Mouse (Mus musculus) c-Kit-positive CD71-positive TER-119-negative erythroid progenitor cells, embryonic 14.5 days (primary cell): ENCODE results near the gene Setd1b.

Experiments used
- DNase-seq: peaks from one replicate; pipeline ENCODE4 v3.0.0-alpha.2; 2013; ENCODE audit warnings: low read depth

Gene Setd1b

DNA sequence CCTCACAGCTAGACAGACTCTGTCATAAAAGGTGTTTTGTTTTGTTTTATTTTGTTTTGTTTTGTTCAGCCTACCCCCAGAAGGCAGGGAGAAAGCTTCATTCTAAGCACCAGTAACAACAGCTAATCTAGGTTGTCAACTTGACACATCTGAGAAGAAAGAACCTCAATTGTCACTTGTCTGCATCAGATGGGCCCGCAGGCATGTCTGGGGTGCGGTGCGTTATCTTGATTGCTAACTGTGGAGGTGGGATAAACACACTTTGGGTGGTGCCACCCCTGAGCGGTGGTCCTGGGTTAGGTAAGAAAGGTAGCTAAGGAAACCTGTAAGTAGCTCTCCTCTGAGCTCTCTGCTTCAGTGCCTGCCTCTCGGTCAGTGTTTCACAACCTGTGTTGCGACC, 15.0 kb upstream of the Setd1b start:
- no peak for DNase-seq

DNA sequence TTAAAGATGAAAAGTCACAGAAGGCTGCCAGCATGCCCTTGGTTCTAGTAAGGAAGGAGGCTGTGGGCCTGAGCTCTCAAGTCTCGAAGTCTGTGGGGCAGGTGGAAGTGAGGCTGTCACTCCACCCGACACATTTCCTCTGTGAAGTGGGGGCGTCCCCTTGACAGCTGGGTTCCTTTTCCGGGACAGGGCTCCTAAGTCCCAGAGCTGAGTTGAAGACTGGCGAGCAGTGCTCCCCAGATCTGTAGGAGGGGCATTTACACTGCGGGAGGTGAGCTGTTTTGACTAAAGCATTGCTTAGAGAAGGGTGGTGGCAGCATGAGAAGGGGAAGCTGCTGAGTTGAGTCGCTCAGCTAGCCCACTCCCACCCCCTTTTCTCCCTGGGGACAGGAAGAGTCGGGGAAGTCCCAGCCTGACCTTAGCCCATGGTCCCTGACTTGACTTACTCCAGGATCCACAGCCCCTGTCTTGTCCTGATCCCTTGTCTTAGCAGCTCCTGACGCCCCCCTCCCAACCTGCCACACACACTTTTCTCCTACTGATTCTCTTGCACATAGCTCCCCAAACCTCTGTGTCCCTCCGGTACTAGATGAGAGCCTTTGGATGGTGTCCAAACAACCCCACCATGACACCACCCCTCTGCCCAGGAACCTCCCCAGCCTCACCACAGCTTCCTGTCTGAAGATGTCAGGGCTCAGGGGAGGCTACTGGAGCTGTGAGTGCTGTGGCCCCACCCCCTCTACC, 13.4 kb upstream of the Setd1b start:
- DNase-seq = no peak

DNA sequence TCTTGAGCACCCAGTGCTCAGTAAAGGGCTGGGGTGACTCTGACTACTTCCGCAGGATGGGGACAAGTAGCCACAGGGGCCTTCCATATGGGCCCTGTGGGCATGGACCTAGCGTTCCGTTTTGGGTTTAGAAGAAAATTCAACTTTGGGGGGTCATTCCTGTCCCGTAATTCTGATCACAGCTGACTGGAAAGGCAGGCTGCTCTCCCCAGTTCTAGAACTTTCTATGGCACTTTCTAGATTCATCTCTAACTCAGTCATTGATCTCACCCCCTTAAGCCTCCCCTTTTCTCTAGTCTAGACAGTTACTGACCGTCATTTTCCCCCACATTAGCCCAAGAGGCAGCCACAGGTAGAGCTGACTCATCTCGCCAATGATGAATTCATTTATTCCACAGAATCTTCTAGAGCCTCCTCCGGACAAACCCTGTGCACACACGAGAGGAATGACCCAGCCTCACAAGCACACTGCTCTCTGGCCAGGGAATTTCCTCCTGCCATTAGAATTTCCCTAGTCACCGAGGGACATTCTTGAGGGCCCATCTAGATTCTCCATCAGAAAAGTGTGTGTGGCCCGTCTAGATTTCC, 12.7 kb upstream of the Setd1b start:
- no peak for DNase-seq

DNA sequence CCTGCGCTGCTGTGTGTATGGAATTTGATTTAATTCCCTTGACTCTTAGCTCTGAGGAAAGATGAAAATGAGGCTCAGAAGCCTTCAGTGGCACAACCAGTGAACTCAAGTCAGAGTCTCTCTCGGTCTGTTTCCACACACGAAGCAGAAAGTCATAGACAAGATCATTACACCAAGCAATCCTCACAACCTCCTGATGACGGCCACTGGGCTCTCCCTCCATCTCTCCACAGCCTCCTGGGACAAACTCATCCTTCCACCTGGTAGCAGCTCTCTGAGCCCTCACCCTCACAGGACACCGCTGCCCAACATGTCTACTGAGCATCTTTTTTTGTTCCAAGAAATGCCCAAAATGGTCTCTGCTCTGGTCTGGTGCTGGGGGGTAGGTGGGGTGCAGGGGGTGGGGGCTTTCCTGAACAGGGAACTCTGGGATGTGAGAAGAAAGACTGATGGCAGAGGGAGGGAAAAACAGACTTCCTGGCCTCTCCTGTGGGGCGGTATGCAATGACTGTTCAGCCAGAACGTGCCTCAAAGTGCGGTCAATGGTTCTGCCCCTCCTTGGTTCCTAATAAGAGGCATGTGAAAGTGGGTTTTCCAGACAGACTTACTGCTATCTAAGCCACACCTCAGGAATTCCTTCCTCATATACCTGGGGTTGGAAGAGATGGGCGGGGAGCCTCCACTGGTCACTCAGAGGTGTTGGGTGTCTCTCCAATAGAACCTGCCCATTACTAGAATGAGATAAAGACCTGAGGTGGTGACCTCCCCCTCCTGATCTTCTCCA, 11.8 kb upstream of the Setd1b start:
- no peak for DNase-seq

DNA sequence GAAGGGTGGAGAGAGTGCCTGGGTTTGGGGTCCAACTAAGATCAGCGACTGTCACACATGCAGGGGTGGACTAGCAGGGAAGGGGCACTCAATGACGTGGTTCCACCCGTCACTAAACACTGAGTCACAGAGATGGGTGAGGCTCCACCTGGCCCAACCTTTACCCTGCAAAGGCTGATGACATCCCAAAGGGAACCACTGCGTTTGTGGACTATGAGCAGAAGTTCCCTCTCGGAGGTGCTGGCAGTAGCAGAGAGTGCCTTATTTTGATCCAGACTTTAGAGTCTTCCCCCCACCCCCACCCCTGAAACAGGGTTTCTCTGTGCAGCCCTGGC, 11.2 kb upstream of the Setd1b start:
- no peak for DNase-seq

DNA sequence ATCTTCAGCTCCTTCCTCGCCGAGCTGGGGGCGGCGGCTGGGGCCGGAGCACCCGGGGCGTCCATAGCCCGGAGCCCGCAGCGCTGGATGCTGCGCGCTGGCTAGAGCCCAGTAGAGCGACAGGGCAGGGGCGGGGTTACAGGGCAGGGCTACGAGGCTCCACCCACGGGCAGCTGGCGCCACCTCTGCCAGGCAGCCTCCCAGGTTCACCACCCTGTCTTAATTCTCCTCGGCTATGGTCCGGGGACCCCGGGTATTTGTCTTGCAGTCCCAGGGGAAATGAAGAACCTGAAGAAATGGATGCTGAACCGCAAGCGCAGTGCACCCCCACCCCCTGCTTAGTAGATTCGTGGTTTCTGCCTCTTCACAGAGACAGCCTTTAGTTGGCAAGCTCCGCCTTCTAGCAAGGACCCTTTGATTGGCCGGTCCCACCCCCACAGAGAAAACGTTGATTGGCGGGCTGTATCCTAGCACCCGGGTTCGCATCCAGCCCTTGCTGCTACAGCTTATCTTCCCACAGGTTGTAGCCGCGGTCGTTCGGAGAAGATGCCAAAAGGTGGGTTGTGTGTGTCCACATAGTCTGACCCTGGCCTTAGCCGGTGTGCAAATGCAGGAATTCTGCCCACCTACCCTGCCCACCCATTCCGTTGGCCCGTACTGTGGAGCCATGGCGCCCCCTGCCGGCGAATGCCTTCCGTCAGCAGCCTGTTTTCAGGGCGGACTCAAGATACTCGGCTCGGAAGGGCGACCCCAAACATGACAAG, 9.5 kb upstream of the Setd1b start, which contains the start of gene Rhof:
Gene Rhof, minus strand, starts transcription at position 385 of the 764 bp plus-strand sequence.
- peak; percentile 79 for DNase-seq

DNA sequence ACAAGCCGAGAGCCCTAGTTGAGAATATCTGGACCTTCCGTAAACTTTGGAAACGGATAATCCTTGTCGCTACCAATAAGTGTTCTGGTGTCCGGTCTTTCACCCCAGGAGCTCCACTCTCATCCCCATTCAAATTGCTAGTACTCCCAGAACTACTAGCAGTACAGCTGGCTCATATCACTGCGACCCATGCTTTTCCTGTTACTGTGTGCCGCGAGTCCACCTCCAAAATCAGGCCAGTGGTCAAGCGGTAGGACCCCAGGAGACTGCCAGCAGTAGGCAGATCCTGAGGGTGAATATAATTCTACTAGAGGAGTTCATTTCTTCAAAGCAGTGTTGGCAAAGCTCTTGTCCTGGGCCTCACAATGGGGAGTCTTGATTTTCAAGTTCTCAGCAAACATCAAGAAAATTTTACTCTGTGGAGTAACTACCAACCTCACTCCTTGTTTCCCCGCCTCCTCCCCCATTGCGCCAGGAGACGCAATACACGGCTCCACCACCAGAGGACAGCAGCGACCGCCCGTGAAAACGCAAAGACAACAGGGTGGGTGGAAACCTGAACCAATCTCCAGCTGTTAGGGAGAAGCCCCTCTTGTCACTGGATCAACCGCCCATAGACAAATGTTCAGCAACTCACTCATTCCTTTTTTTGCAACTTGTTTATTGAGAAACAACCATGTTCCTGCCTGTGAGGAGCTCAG, 8.8 kb upstream of the Setd1b start:
- peak; percentile 84 for DNase-seq

DNA sequence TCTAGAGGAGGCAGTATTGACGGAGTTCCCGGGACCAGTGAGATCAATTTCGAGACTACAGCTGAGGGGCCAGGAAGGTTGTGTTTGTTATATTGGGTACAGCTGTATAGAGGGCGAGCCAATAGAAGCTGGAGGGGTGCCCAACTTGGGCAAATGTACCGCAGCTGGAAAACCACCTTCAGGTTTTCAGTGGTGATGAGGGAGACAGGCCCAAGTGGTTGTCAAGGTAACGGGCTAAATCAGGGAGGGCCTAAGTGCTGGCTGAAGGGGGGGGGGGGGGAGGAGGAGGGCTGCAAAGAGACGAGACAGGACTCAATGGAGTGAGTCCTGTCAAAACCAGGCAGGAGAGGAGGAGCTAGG, 8.2 kb upstream of the Setd1b start:
- DNase-seq = no peak

DNA sequence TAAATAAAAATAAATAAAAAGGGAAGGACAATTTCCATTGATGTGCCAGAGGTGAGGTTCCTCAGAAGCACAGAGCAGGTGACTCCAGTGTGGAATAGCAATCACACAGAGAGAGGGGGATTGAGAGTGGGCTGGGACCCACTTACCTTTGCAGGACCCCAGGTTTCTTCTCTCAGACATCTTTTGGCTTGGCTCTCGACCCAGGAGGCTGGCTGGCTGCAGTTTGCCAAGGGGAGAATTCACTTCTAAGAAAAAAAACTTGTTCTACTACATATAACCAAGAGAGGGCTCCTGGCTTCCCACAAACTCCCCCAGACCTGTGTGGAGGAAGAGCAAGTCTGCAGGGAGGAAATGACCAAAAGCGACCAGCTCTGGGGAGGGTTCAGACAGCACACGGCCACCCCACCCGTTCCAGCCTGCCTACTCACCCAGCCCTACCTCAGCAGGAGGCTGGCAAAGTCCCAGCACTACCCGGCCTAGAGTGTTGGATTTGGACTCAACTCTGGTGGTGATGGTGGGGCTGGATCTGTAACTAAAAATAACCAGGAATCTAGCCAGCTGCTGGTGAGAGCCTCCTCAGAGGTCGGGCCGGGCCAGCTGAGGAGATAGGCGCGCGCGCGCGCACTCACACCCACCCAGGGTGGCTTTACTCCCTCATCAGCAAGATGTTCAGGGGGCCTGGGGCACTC, 7.7 kb upstream of the Setd1b start:
- DNase-seq = no peak

DNA sequence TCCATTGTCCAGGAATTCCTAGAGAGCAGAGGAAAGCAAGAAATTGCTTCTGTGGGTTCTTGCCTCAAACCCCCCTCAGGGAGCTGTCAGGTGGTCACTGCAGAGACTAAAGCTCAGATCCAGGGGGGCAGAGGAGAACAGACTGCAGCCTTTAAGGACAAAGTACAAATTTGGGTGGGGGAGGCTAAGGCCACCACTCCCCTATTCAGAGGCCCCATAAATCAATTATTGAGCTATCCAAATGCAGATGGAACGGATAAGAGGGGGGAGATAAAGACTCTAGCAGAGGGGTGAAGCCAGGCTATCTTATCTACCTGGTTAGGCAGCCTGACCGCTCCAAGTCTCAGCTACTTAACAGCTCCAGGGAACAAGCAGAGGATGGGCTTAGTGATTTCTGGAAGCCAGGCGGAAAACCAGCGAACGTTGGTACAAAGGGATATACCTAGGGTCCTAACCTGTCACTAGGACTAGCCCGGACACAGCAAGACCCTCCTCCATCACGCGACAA, 7.1 kb upstream of the Setd1b start:
- DNase-seq = no peak

DNA sequence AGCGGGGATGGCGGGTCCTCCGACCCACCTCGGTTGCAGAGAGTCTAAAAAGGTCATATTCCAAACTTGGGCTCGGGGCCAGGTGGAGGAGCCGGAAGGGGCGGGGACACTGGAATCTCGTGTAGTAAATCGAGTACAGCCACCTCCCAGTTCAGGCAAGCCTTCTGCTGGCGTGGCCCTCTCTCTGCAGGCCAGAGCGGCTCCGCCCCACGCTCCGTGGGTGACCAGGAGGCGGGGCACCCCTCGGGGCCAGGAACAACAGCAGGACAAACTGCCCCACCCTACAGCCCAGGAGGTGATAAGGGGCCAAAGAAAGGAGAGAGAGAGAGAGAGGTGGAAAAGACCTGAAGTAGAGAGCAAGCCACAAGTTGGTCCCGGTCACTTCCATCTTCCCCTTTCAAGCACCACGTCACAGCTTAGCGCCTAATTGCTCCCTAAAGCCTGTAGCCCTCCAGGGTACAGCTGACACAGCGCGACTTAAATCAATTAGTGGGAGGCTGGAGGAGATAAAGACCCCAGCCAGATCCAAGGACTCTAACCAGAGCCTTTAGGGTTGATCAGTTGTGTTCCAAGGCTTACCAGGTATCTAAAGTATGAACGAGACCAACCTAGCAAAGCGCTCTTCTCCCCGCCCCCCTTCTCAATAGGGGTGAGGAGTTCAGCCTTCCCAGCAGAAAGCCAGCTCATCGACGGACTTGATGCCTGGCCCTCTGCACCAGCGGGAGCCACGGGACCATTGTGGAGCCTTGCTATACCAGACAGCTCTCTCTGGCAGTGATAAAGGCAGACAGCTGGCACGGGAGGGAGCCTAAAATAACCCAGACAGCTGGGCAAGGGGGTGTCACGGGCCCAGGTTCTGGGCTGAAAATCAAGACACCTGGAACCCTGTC, 6.3 kb upstream of the Setd1b start:
- DNase-seq = no peak

DNA sequence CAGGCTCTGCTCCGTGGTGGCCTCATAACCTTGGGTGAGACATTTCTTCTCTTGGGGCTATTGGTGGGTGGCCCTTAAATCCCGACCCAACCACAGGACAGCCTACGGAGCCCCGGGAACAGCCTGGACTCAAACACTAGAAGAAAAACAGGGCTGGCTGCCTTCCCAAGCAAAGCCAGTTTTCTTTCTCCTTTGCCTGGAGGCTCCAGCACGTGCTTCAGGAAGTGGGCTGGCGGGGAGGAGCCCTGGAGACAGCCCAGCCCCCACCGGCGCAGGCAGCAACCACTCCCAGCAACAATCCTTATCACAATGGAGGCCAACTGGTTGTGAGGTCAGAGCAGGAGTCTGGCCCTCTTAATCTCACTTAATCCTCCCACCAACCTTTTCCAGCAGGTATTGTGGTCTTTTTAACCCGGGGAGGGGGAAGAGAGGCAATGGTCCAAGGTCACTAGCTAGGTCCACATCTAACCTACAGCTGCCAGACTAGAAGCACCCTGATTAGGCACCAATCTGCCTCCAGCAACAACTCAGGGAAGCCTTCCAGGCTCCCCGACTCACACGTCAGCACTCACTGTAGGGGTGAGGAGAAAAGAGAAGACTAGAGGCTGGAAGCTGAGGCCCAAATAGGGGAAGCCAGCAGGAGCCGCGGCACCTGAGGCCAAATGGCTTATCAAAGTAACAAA, 5.5 kb upstream of the Setd1b start:
- peak; percentile 81 for DNase-seq

DNA sequence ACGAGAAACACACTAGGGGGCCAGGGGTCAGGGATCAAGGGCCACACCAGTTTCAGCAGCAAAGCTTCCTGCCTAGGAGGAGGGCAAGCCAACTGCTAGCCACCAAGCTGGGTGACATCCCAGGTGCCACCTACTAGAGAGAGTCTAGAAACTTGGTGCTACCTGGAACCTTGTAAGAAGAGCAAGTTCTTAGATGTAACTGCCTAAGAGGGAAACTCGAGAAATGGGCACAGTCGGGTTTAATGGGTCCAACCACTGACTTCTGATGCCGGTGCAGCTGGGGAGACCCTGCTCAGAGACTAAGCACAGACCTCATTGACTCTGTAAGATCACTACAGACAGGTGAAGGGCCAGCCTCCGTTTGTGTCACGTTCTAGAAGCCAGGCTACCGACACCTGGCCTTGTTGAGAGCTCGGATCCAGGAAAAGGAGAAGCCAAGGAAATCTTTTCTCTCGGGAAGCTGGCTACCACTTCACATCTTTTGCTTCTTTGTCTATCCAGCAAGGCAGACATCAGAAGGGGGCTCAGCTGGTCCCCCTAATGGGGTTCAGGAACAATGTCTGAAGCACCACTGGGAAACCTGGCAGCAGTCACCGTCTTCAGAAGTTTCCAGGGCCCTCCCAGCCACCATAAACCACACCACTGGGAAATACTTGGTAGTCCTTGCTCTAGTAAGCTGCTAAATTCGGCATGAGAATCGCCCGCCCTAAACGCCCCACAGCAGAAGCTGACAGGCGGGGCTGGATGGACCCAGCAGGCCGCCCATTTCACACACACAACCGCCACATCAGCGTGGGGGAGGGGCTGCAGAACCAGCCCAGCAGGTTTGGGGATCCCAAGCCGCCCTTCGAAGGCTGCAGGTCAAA, 4.7 kb upstream of the Setd1b start:
- DNase-seq = peak; percentile 74

DNA sequence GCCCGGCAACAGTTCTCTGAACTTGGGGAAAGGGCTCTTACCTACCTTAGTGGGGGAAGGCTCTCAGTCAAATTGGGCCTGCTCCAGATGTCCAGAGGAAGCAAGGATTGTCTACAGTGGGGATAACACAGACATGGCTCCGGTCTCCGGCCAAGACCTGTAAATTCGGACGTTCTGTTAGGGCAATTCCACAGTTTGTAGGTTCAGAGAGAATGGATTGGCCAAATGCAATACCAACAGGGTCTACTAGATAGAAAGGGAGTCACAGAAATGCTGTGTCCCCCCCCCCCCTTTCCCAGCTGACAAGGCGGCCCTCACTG, 4.1 kb upstream of the Setd1b start:
- DNase-seq = no peak

DNA sequence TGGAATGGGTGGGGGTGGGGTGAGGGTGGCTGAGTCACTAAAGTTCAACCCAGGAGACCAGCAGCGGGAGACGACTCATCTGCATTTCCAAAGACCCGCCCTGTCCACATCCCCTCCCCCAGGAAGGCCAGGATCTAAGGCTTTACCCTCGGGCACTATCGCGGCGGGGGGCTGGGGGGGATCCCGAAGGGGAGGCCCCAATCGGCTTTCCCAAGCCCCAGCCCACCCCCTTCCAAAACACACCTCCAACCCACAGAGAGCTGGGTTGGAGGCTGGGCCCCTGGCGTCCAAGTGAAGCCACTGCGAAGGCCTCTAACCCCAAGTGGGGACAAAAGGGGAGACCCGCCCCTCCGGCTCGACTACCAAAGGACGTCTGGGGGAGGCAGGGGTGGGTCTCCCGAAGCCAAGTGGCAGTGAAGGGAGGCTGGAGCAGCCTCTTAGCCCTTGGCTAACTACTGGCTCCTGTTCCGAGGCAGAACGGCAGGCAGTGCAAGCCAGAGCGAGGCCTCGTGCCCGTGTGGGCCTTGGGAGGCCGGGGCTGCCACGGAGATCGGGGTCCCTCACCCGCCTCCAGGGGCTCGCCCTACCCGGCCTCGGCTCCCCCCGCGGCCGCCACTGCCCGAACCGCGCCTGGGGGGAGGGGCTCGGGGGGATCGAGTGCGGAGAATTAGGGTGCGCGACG, 3.6 kb upstream of the Setd1b start:
- DNase-seq = no peak

DNA sequence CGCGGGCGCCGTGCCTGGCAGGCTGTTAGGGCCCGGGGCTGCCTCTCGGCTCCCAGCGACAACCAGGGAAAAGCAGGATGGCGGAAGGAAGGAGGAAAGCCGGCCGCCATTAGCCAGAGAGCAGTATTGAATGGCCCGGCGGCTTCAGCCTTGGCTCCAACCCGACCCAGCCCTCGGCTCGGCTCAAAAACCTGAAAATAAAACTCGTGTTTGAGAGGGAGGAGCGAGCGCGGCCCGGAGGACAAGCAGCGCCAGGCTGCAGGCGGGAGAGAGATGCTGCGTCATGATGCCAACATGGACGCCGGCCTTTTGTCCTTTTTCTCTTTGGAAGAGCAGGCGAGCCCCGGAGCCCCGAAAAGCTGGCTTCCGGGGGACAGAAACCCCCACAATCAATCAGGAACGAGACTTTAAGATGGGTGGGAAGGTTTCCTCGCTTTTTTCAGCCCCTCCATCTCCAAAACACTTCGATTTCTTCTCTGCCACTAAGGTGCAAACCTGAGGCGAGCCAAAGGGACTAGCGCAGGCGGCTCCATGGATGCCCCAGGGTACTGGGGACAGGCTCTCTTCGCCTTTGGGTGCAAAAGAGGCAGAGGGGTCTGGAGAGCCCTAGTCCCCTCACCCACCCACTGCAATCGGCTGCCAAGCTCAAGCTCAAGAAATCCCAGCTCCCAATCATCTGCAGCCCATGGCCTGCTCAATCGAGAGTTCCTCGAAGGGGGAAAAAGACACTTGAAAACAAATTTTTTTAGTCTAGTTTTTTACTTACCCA, 2.9 kb upstream of the Setd1b start:
- peak; percentile 71 for DNase-seq
